7 mouse cellular contexts compared by ENCODE assay signal in the genomic region with DNA sequence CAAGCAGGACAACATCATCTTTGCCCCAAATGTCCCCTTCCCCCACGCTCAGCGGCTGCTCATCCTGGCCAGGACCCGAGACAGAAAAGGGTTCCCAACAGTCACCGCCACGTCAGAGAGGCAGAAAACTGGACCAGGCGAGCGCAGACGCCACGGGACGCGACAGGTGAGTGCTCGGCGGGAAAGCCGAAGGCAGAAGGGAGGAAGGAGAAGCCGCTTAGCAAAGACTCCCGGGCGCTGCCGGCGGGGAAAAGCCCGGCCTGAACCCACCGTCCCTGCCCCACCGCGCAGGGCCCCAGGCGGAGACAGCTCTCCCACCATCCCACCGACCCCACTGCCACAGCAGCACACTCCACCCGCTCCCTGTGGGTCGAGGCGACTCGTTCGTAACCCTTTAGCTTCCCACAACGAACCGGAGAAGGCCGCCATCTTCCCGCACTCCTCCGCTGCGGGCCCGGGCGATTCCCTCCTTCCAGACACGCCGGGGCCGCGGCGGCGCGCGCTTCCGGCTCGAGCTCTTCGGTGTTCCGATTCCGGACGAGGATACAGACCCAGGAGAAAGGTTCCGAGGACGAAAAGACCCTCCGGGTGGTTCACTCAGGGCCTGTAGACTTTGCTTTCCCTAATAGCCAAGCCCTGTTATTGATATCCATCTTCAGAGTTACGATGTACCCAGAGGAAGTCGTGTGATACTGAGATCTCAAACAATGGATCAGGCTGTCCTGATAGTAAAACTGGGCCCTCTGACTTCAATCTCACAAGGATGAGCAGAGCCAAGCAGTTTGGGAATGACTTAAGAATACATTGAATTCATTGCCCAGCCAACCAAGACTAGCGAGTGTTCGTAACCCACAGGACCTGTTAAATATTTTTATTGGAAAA. TPM values are rescaled to one million over a fixed set of nuclear protein-coding genes. Genes with fewer than 3 reads are reported as not detected.
DNase-seq lines count a peak whose midpoint lies in the region; ATAC-seq lines count a peak whose summit lies in the region.

A gene (minus strand): TSS at position 523 of the 882 bp plus-strand sequence.

- peak within 1 kb of the TSS; percentile 95 for H3K27ac ChIP-seq in embryonic facial prominence, embryonic 10.5 days (replicated peaks)
- peak within 1 kb of the TSS; percentile 96 for H3K27ac ChIP-seq in limb, embryonic 10.5 days
- peak within 1 kb of the TSS; percentile 91 for H3K27ac ChIP-seq in midbrain, embryonic 13.5 days

- DNase-seq in adrenal gland, postnatal 10 days, result peak; percentile 89
- peak; percentile 89 for DNase-seq in embryonic facial prominence, embryonic 10.5 days (ENCODE audit: low spot score)
- DNase-seq in kidney, adult 11 months, result peak; percentile 68
- DNase-seq in limb, embryonic 10.5 days (ENCODE audit: low spot score), result peak; percentile 89
- DNase-seq in spleen, adult 12 weeks (ENCODE audit: low spot score), result peak; percentile 63

- H3K9ac ChIP-seq in midbrain, embryonic 13.5 days (replicated peaks), result peak within 1 kb of the TSS; percentile 95

- peak within 1 kb of the TSS; percentile 58 for H3K4me2 ChIP-seq in midbrain, embryonic 13.5 days (replicated peaks)

- WGBS in embryonic facial prominence, embryonic 10.5 days, result 3% methylated on average over 59 of the region's 59 CpGs
- 3% methylated on average over 53 of the region's 59 CpGs for WGBS in limb, embryonic 10.5 days
- 3% methylated on average over 59 of the region's 59 CpGs for WGBS in midbrain, embryonic 13.5 days

- peak within 1 kb of the TSS; percentile 97 for H3K4me3 ChIP-seq in embryonic facial prominence, embryonic 10.5 days
- peak within 1 kb of the TSS; percentile 95 for H3K4me3 ChIP-seq in limb, embryonic 10.5 days
- H3K4me3 ChIP-seq in midbrain, embryonic 13.5 days (replicated peaks), result peak within 1 kb of the TSS; percentile 90

- H3K36me3 ChIP-seq in embryonic facial prominence, embryonic 10.5 days (replicated peaks), result peaks cover 25% of the 10 kb centered on the region
- H3K36me3 ChIP-seq in limb, embryonic 10.5 days, result peaks cover 24% of the 10 kb centered on the region
- H3K36me3 ChIP-seq in midbrain, embryonic 13.5 days, result peaks cover 7% of the 10 kb centered on the region

- ATAC-seq in granulocyte monocyte progenitor cell, adult 5-6 weeks (replicated peaks; ENCODE audit: poor library complexity, severe bottlenecking), result peak; percentile 97
- peak; percentile 96 for ATAC-seq in midbrain, embryonic 13.5 days

- H3K4me1 ChIP-seq in embryonic facial prominence, embryonic 10.5 days, result peaks cover 17% of the 10 kb centered on the region; the same call in 1 of the 2 replicates
- H3K4me1 ChIP-seq in limb, embryonic 10.5 days, result peaks cover 9% of the 10 kb centered on the region
- peaks cover 22% of the 10 kb centered on the region for H3K4me1 ChIP-seq in midbrain, embryonic 13.5 days (replicated peaks)

- no peaks in the 10 kb centered on the region for H3K27me3 ChIP-seq in embryonic facial prominence, embryonic 10.5 days (replicated peaks; ENCODE audit: low read depth, poor library complexity, severe bottlenecking)
- H3K27me3 ChIP-seq in limb, embryonic 10.5 days (ENCODE audit: low read depth, poor library complexity, severe bottlenecking), result no peaks in the 10 kb centered on the region
- no peaks in the 10 kb centered on the region for H3K27me3 ChIP-seq in midbrain, embryonic 13.5 days

- no peaks in the 10 kb centered on the region for H3K9me3 ChIP-seq in embryonic facial prominence, embryonic 10.5 days
- no peaks in the 10 kb centered on the region for H3K9me3 ChIP-seq in limb, embryonic 10.5 days (replicated peaks)
- no peaks in the 10 kb centered on the region for H3K9me3 ChIP-seq in midbrain, embryonic 13.5 days

RNA-seq across cellular contexts. Expression of the gene that starts here (rescaled TPM):
- 100 to 1,000 TPM in 1 of 2 experiments, 10 to 100 TPM in 1; 97.6 to 104 TPM for total RNA-seq in adrenal gland, postnatal 10 days (2021)
- polyA plus RNA-seq in embryonic facial prominence, embryonic 10.5 days (2016; fragmentation: Nextera tagmentation; extraction: Ambion mirVana), result 199 and 202 TPM in 2 replicates
- 64.1 and 88.5 TPM in 2 replicates for total RNA-seq in granulocyte monocyte progenitor cell, adult 5-6 weeks (2014; fragmentation: Nextera tagmentation)
- 220 and 249 TPM in 2 replicates for total RNA-seq in granulocyte monocyte progenitor cell, adult 5-6 weeks (2017)
- polyA plus RNA-seq in limb, embryonic 10.5 days (2016; fragmentation: Nextera tagmentation; extraction: Ambion mirVana), result 199 and 208 TPM in 2 replicates
- 129 and 136 TPM in 2 replicates for polyA plus RNA-seq in midbrain, embryonic 13.5 days (2015; fragmentation: Nextera tagmentation; extraction: Ambion mirVana)

Comparison
In these comparisons a context has a peak if more than half of its experiments do, and no peak if none do; other contexts are left out.
1. Peak in every context shown above with its lines: DNase-seq, ATAC-seq, H3K4me3 ChIP-seq and H3K27ac ChIP-seq.